Mouse (Mus musculus): Measurements from ENCODE around the gene Wwp2. TPM values are rescaled to one million over a fixed set of nuclear protein-coding genes. Genes with fewer than 3 reads are reported as not detected.
A peak's percentile ranks its signal among the peaks of the same experiment; 100 is the strongest.

Wwp2 gene
- total and polyA plus RNA-seq, 2 experiments = 11.8 to 15.0 TPM

GRCm38 (mm10) chr8:107578132-107578531 lies 142.0 kb downstream of the Wwp2 start:
- 86% methylated on average over 8 of the region's 8 CpGs for WGBS
- TF ChIP-seq CTCF (IDR thresholded peaks at IDR 0.05; ENCODE audit: low read depth, low read length) = no peak
- no peak for TF ChIP-seq POLR2A (IDR thresholded peaks at IDR 0.05; ENCODE audit: extremely low read depth, insufficient read depth, low read length)
- Histone ChIP-seq H3K27me3 (ENCODE audit: control insufficient read depth, insufficient read depth, low read length) (no peaks in the 10 kb centered on the region), H3K4me1 (ENCODE audit: control insufficient read depth, insufficient read depth, low read length) (peaks cover 2% of the 10 kb centered on the region), H3K27ac (replicated peaks; ENCODE audit: insufficient read depth, low read depth, low read length) (no peak overlapping the region), H3K79me2 (ENCODE audit: control insufficient read depth, insufficient read depth, low read length) (no peaks in the 10 kb centered on the region), H3K4me3 (ENCODE audit: insufficient read depth, low read depth, low read length) (no peak overlapping the region), H3K9ac (ENCODE audit: low read depth, low read length) (no peak overlapping the region), H3K36me3 (ENCODE audit: control insufficient read depth, insufficient read depth, low read length) (peaks cover 35% of the 10 kb centered on the region)
- no peak for DNase-seq (ENCODE audit: extremely low read depth, low read depth, low spot score)

GRCm38 (mm10) chr8:107578541-107578940 lies 142.4 kb downstream of the Wwp2 start:
- Histone ChIP-seq H3K9ac (ENCODE audit: low read depth, low read length) (no peak overlapping the region), H3K79me2 (ENCODE audit: control insufficient read depth, insufficient read depth, low read length) (no peaks in the 10 kb centered on the region), H3K4me3 (ENCODE audit: insufficient read depth, low read depth, low read length) (no peak overlapping the region), H3K4me1 (ENCODE audit: control insufficient read depth, insufficient read depth, low read length) (peaks cover 2% of the 10 kb centered on the region), H3K27ac (replicated peaks; ENCODE audit: insufficient read depth, low read depth, low read length) (no peak overlapping the region), H3K27me3 (ENCODE audit: control insufficient read depth, insufficient read depth, low read length) (no peaks in the 10 kb centered on the region), H3K36me3 (ENCODE audit: control insufficient read depth, insufficient read depth, low read length) (peaks cover 39% of the 10 kb centered on the region)
- DNase-seq (ENCODE audit: extremely low read depth, low read depth, low spot score) = no peak
- 87% methylated on average over 8 of the region's 8 CpGs for WGBS
- TF ChIP-seq CTCF (IDR thresholded peaks at IDR 0.05; ENCODE audit: low read depth, low read length) (no peak), POLR2A (IDR thresholded peaks at IDR 0.05; ENCODE audit: extremely low read depth, insufficient read depth, low read length) (no peak)

- Histone ChIP-seq H3K27ac (replicated peaks; ENCODE audit: insufficient read depth, low read depth, low read length) (no peak overlapping the region), H3K9ac (ENCODE audit: low read depth, low read length) (no peak overlapping the region), H3K79me2 (ENCODE audit: control insufficient read depth, insufficient read depth, low read length) (no peaks in the 10 kb centered on the region), H3K4me1 (ENCODE audit: control insufficient read depth, insufficient read depth, low read length) (peaks cover 2% of the 10 kb centered on the region), H3K4me3 (ENCODE audit: insufficient read depth, low read depth, low read length) (no peak overlapping the region), H3K36me3 (ENCODE audit: control insufficient read depth, insufficient read depth, low read length) (peaks cover 55% of the 10 kb centered on the region), H3K27me3 (ENCODE audit: control insufficient read depth, insufficient read depth, low read length) (no peaks in the 10 kb centered on the region)
- TF ChIP-seq CTCF (IDR thresholded peaks at IDR 0.05; ENCODE audit: low read depth, low read length) = no peak
- TF ChIP-seq POLR2A (IDR thresholded peaks at IDR 0.05; ENCODE audit: extremely low read depth, insufficient read depth, low read length) = no peak
- DNase-seq (ENCODE audit: extremely low read depth, low read depth, low spot score) = no peak
- WGBS = 91% methylated on average over 13 of the region's 13 CpGs
Observed at GRCm38 (mm10) chr8:107580879-107581278, 144.7 kb downstream of the Wwp2 start.

GRCm38 (mm10) chr8:107581536-107581935 lies 145.4 kb downstream of the Wwp2 start:
- peaks cover 3% of the 10 kb centered on the region for H3K4me1 ChIP-seq (ENCODE audit: control insufficient read depth, insufficient read depth, low read length)
- H3K4me3 ChIP-seq (ENCODE audit: insufficient read depth, low read depth, low read length) = no peak overlapping the region
- no peak overlapping the region for H3K27ac ChIP-seq (replicated peaks; ENCODE audit: insufficient read depth, low read depth, low read length)
- H3K36me3 ChIP-seq (ENCODE audit: control insufficient read depth, insufficient read depth, low read length) = peaks cover 58% of the 10 kb centered on the region
- no peak for DNase-seq (ENCODE audit: extremely low read depth, low read depth, low spot score)
- no peak overlapping the region for H3K9ac ChIP-seq (ENCODE audit: low read depth, low read length)
- no peak for TF ChIP-seq POLR2A (IDR thresholded peaks at IDR 0.05; ENCODE audit: extremely low read depth, insufficient read depth, low read length)
- no peak for TF ChIP-seq CTCF (IDR thresholded peaks at IDR 0.05; ENCODE audit: low read depth, low read length)
- 95% methylated on average over 4 of the region's 4 CpGs for WGBS
- no peaks in the 10 kb centered on the region; the same call in 1 of the 2 replicates for H3K79me2 ChIP-seq (ENCODE audit: control insufficient read depth, insufficient read depth, low read length)
- no peaks in the 10 kb centered on the region for H3K27me3 ChIP-seq (ENCODE audit: control insufficient read depth, insufficient read depth, low read length)

- Histone ChIP-seq H3K9ac (ENCODE audit: low read depth, low read length) (no peak overlapping the region), H3K4me3 (ENCODE audit: insufficient read depth, low read depth, low read length) (no peak overlapping the region), H3K79me2 (ENCODE audit: control insufficient read depth, insufficient read depth, low read length) (no peaks in the 10 kb centered on the region; the same call in 1 of the 2 replicates), H3K27ac (replicated peaks; ENCODE audit: insufficient read depth, low read depth, low read length) (no peak overlapping the region), H3K27me3 (ENCODE audit: control insufficient read depth, insufficient read depth, low read length) (no peaks in the 10 kb centered on the region), H3K4me1 (ENCODE audit: control insufficient read depth, insufficient read depth, low read length) (peaks cover 2% of the 10 kb centered on the region; the same call in 1 of the 2 replicates), H3K36me3 (ENCODE audit: control insufficient read depth, insufficient read depth, low read length) (peaks cover 58% of the 10 kb centered on the region)
- no peak for DNase-seq (ENCODE audit: extremely low read depth, low read depth, low spot score)
- TF ChIP-seq CTCF (IDR thresholded peaks at IDR 0.05; ENCODE audit: low read depth, low read length) (no peak), POLR2A (IDR thresholded peaks at IDR 0.05; ENCODE audit: extremely low read depth, insufficient read depth, low read length) (no peak)
- WGBS = 92% methylated on average over 11 of the region's 11 CpGs
Observed at GRCm38 (mm10) chr8:107582136-107582535, 146.0 kb downstream of the Wwp2 start.

- H3K27me3 ChIP-seq (ENCODE audit: control insufficient read depth, insufficient read depth, low read length) = no peaks in the 10 kb centered on the region
- H3K27ac ChIP-seq (replicated peaks; ENCODE audit: insufficient read depth, low read depth, low read length) = peak overlapping the region; percentile 97
- H3K36me3 ChIP-seq (ENCODE audit: control insufficient read depth, insufficient read depth, low read length) = peaks cover 28% of the 10 kb centered on the region
- H3K4me3 ChIP-seq (ENCODE audit: insufficient read depth, low read depth, low read length) = peak overlapping the region; percentile 98
- peak overlapping the region; percentile 99 for H3K9ac ChIP-seq (ENCODE audit: low read depth, low read length)
- peak; percentile 57 for DNase-seq (ENCODE audit: extremely low read depth, low read depth, low spot score)
- TF ChIP-seq CTCF (IDR thresholded peaks at IDR 0.05; ENCODE audit: low read depth, low read length) (no peak), POLR2A (IDR thresholded peaks at IDR 0.05; ENCODE audit: extremely low read depth, insufficient read depth, low read length) (no peak)
- H3K4me1 ChIP-seq (ENCODE audit: control insufficient read depth, insufficient read depth, low read length) = peaks cover 2% of the 10 kb centered on the region; the same call in 1 of the 2 replicates
- H3K79me2 ChIP-seq (ENCODE audit: control insufficient read depth, insufficient read depth, low read length) = peaks cover 5% of the 10 kb centered on the region; the same call in 1 of the 2 replicates
- WGBS = 1% methylated on average over 17 of the region's 17 CpGs
Observed at GRCm38 (mm10) chr8:107587429-107587994, 151.3 kb downstream of the Wwp2 start.
